Mouse (Mus musculus): ENCODE measurements around the gene Zfp74. TPM values are rescaled to one million over a fixed set of nuclear protein-coding genes. Genes with fewer than 3 reads are reported as not detected.

Gene Zfp74
- 11.0 and 12.9 TPM in 2 replicates for polyA plus RNA-seq (2014; fragmentation: Nextera tagmentation; extraction: Ambion mirVana)

- no peaks in the 10 kb centered on the region for H3K36me3 ChIP-seq (ENCODE audit: control insufficient read depth, insufficient read depth, low read length)
- DNase-seq (ENCODE audit: low spot score) (peak; percentile 85), ATAC-seq (ENCODE audit: insufficient read depth, low FRiP score, low TSS enrichment) (peak; percentile 89)
- WGBS, result 2% methylated on average over 52 of the region's 52 CpGs
- H3K4me3 ChIP-seq (ENCODE audit: low read depth, low read length), result peak within 1 kb of the TSS; percentile 63
- H3K27me3 ChIP-seq (ENCODE audit: control insufficient read depth, insufficient read depth, low read length), result no peaks in the 10 kb centered on the region
- H3K4me1 ChIP-seq (ENCODE audit: control insufficient read depth, insufficient read depth, low read length), result no peaks in the 10 kb centered on the region
- peak within 1 kb of the TSS; percentile 85 for H3K27ac ChIP-seq (ENCODE audit: low read depth, low read length)
- peak within 1 kb of the TSS; percentile 54 for H3K4me2 ChIP-seq (ENCODE audit: low read depth)
- no peaks in the 10 kb centered on the region for H3K9me3 ChIP-seq (ENCODE audit: control insufficient read depth, low read length)
- H3K9ac ChIP-seq (ENCODE audit: low read length), result peak within 1 kb of the TSS; percentile 91
These were observed at the start of gene Zfp74 for GRCm38 (mm10) chr7:29953513-29954401. Zfp74 (minus strand) TSS chr7:29954089.

GRCm38 (mm10) chr7:30000601-30001000, 46.7 kb upstream of the Zfp74 start:
- Histone ChIP-seq H3K36me3 (ENCODE audit: control insufficient read depth, insufficient read depth, low read length) (peaks cover 12% of the 10 kb centered on the region), H3K27ac (ENCODE audit: low read depth, low read length) (no peak overlapping the region), H3K27me3 (ENCODE audit: control insufficient read depth, insufficient read depth, low read length) (no peaks in the 10 kb centered on the region), H3K9ac (ENCODE audit: low read length) (no peak overlapping the region), H3K4me2 (ENCODE audit: low read depth) (no peak overlapping the region), H3K9me3 (ENCODE audit: control insufficient read depth, low read length) (no peaks in the 10 kb centered on the region), H3K4me3 (ENCODE audit: low read depth, low read length) (no peak overlapping the region), H3K4me1 (ENCODE audit: control insufficient read depth, insufficient read depth, low read length) (no peaks in the 10 kb centered on the region)
- ATAC-seq (ENCODE audit: insufficient read depth, low FRiP score, low TSS enrichment) (no peak), DNase-seq (ENCODE audit: low spot score) (no peak)
- 88% methylated on average over 5 of the region's 5 CpGs for WGBS

DNA sequence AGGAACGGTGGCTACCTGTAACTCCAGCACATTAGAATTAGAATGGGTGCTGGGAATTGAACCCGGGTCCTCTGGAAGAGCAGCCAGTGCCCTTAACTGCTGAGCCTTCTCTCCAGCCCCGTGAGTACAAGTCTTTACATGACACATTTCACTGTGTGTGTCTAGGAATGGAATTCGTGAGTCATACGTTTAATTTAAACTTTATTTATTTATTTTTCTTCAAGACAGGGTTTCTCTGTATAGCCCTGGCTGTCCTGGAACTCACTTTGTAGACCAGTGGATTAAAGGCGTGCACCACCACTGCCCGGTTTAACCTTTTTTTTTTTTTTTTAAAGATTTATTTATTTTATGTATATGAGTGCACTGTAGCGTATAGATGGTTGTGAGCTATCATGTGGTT, 41.2 kb upstream of the Zfp74 start:
- Histone ChIP-seq H3K27ac (ENCODE audit: low read depth, low read length) (no peak overlapping the region), H3K27me3 (ENCODE audit: control insufficient read depth, insufficient read depth, low read length) (no peaks in the 10 kb centered on the region), H3K4me3 (ENCODE audit: low read depth, low read length) (no peak overlapping the region), H3K4me1 (ENCODE audit: control insufficient read depth, insufficient read depth, low read length) (no peaks in the 10 kb centered on the region), H3K4me2 (ENCODE audit: low read depth) (no peak overlapping the region), H3K9ac (ENCODE audit: low read length) (no peak overlapping the region), H3K9me3 (ENCODE audit: control insufficient read depth, low read length) (no peaks in the 10 kb centered on the region), H3K36me3 (ENCODE audit: control insufficient read depth, insufficient read depth, low read length) (peaks cover 17% of the 10 kb centered on the region)
- no peak for ATAC-seq (ENCODE audit: insufficient read depth, low FRiP score, low TSS enrichment)
- WGBS, result 95% methylated on average over 8 of the region's 8 CpGs
- DNase-seq (ENCODE audit: low spot score), result no peak

DNA sequence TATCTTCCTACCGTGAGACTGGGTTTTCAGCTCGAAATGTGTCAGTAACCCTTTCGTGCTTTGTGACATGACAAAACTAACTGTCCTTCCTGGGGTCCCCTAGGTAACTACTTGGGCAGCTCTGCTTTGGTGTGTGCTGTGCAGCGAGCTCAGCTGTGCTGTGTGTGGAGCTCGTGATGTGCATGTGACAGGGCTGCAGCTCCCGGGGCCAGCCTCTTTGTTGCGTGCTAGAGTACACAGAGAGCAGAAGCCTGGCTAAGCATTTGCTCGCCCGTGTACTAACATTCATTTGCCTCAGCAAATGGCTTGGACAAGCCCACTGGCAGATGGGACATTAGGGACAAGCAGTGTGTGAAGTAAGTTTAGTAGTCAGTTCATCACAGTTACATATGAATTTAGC, 39.5 kb upstream of the Zfp74 start:
- ATAC-seq (ENCODE audit: insufficient read depth, low FRiP score, low TSS enrichment), result no peak
- Histone ChIP-seq H3K4me3 (ENCODE audit: low read depth, low read length) (no peak overlapping the region), H3K27ac (ENCODE audit: low read depth, low read length) (no peak overlapping the region), H3K36me3 (ENCODE audit: control insufficient read depth, insufficient read depth, low read length) (peaks cover 14% of the 10 kb centered on the region), H3K9me3 (ENCODE audit: control insufficient read depth, low read length) (no peaks in the 10 kb centered on the region), H3K27me3 (ENCODE audit: control insufficient read depth, insufficient read depth, low read length) (no peaks in the 10 kb centered on the region), H3K4me1 (ENCODE audit: control insufficient read depth, insufficient read depth, low read length) (no peaks in the 10 kb centered on the region), H3K9ac (ENCODE audit: low read length) (no peak overlapping the region), H3K4me2 (ENCODE audit: low read depth) (no peak overlapping the region)
- WGBS, result 95% methylated on average over 9 of the region's 9 CpGs
- no peak for DNase-seq (ENCODE audit: low spot score)

DNA sequence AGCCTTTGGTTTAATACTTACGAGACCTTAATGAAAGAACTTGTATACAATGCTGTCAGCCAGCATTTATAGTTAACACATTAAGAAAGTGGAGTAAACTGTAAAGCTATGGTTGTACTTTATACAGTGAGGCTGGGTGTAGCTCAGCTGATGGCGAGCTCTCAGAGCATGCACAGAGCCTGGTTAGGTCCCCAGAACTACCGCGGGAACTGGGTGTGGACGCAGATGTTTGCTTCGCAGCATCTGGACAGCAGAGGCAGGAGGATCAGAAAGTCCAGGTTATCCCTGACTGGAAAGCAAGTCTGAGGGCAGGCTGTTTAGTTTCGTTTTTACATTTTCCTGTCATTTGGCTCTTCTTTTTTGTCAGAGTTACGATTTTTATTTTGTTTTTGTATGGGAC, 38.8 kb upstream of the Zfp74 start:
- Histone ChIP-seq H3K9me3 (ENCODE audit: control insufficient read depth, low read length) (no peaks in the 10 kb centered on the region), H3K9ac (ENCODE audit: low read length) (no peak overlapping the region), H3K27me3 (ENCODE audit: control insufficient read depth, insufficient read depth, low read length) (no peaks in the 10 kb centered on the region), H3K36me3 (ENCODE audit: control insufficient read depth, insufficient read depth, low read length) (peaks cover 13% of the 10 kb centered on the region), H3K4me3 (ENCODE audit: low read depth, low read length) (no peak overlapping the region), H3K4me2 (ENCODE audit: low read depth) (no peak overlapping the region), H3K4me1 (ENCODE audit: control insufficient read depth, insufficient read depth, low read length) (no peaks in the 10 kb centered on the region), H3K27ac (ENCODE audit: low read depth, low read length) (no peak overlapping the region)
- WGBS, result 96% methylated on average over 8 of the region's 8 CpGs
- no peak for ATAC-seq (ENCODE audit: insufficient read depth, low FRiP score, low TSS enrichment)
- no peak for DNase-seq (ENCODE audit: low spot score)

GRCm38 (mm10) chr7:29989031-29989430, 35.1 kb upstream of the Zfp74 start:
- H3K4me3 ChIP-seq (ENCODE audit: low read depth, low read length), result no peak overlapping the region
- H3K9me3 ChIP-seq (ENCODE audit: control insufficient read depth, low read length), result no peaks in the 10 kb centered on the region
- H3K9ac ChIP-seq (ENCODE audit: low read length), result no peak overlapping the region; the same call in 1 of the 2 replicates
- 90% methylated on average over 11 of the region's 11 CpGs for WGBS
- H3K4me2 ChIP-seq (ENCODE audit: low read depth), result no peak overlapping the region
- peaks cover 6% of the 10 kb centered on the region; the same call in 1 of the 2 replicates for H3K4me1 ChIP-seq (ENCODE audit: control insufficient read depth, insufficient read depth, low read length)
- H3K36me3 ChIP-seq (ENCODE audit: control insufficient read depth, insufficient read depth, low read length), result peaks cover 16% of the 10 kb centered on the region
- no peak for ATAC-seq (ENCODE audit: insufficient read depth, low FRiP score, low TSS enrichment)
- no peak for DNase-seq (ENCODE audit: low spot score)
- no peaks in the 10 kb centered on the region for H3K27me3 ChIP-seq (ENCODE audit: control insufficient read depth, insufficient read depth, low read length)
- no peak overlapping the region for H3K27ac ChIP-seq (ENCODE audit: low read depth, low read length)

DNA sequence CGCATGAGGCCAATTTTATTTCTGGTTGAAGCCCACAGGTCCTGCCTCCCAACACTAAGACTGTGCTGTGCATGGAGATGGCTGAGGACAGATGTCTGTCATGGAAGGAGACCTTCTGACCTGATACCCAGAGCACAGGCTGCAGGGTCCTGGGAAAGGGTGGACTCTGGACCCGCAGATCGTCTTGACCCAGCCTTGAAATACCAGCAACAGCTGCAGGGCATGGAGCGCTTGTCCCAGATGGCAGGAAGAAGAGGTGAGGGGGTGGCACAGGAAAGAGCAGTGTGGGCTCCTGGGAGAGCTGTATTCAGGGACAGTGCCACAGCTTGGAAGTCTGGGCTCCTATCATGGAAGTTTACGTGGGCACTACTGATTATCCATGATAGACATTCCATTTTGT, 33.7 kb upstream of the Zfp74 start:
- peaks cover 12% of the 10 kb centered on the region for H3K36me3 ChIP-seq (ENCODE audit: control insufficient read depth, insufficient read depth, low read length)
- no peak overlapping the region for H3K4me3 ChIP-seq (ENCODE audit: low read depth, low read length)
- no peak overlapping the region for H3K9ac ChIP-seq (ENCODE audit: low read length)
- peaks cover 10% of the 10 kb centered on the region for H3K4me1 ChIP-seq (ENCODE audit: control insufficient read depth, insufficient read depth, low read length)
- DNase-seq (ENCODE audit: low spot score), result no peak
- ATAC-seq (ENCODE audit: insufficient read depth, low FRiP score, low TSS enrichment), result no peak
- no peak overlapping the region for H3K4me2 ChIP-seq (ENCODE audit: low read depth)
- H3K27ac ChIP-seq (ENCODE audit: low read depth, low read length), result no peak overlapping the region
- no peaks in the 10 kb centered on the region for H3K27me3 ChIP-seq (ENCODE audit: control insufficient read depth, insufficient read depth, low read length)
- 96% methylated on average over 5 of the region's 5 CpGs for WGBS
- no peaks in the 10 kb centered on the region for H3K9me3 ChIP-seq (ENCODE audit: control insufficient read depth, low read length)

- Histone ChIP-seq H3K27me3 (ENCODE audit: control insufficient read depth, insufficient read depth, low read length) (no peaks in the 10 kb centered on the region), H3K27ac (ENCODE audit: low read depth, low read length) (no peak overlapping the region), H3K4me3 (ENCODE audit: low read depth, low read length) (no peak overlapping the region), H3K9ac (ENCODE audit: low read length) (no peak overlapping the region), H3K4me2 (ENCODE audit: low read depth) (no peak overlapping the region), H3K36me3 (ENCODE audit: control insufficient read depth, insufficient read depth, low read length) (peaks cover 12% of the 10 kb centered on the region), H3K4me1 (ENCODE audit: control insufficient read depth, insufficient read depth, low read length) (peaks cover 10% of the 10 kb centered on the region), H3K9me3 (ENCODE audit: control insufficient read depth, low read length) (no peaks in the 10 kb centered on the region)
- 92% methylated on average over 8 of the region's 8 CpGs for WGBS
- DNase-seq (ENCODE audit: low spot score), result no peak
- no peak for ATAC-seq (ENCODE audit: insufficient read depth, low FRiP score, low TSS enrichment)
These were observed 32.2 kb upstream of the Zfp74 start for GRCm38 (mm10) chr7:29986101-29986500.
